Mouse (Mus musculus) intestine, embryonic 15.5 days (tissue): Measurements from ENCODE around the gene Wrb. TPM values are rescaled to one million over a fixed set of nuclear protein-coding genes. Genes with fewer than 3 reads are reported as not detected.
A peak's percentile ranks its signal among the peaks of the same experiment; 100 is the strongest.
"Not testable (repeated sequence)": the region's sequence is repeated elsewhere in the genome, so short reads cannot be mapped to it uniquely, and the experiment has no call there.

Experiments
- ATAC-seq: fragments of 200-750 bp; cut with Nextera tagmentation; 2 replicates; pipeline ENCODE4 v1.8.0; 2017; ENCODE audit warnings: moderate TSS enrichment, moderate library complexity
- H3K27ac ChIP-seq: fragments of 300-500 bp; sonication (generic); 2 replicates; pipeline ENCODE4 v1.5.1; 2015; ENCODE audit warnings: mild to moderate bottlenecking, inconsistent platforms
- H3K27me3 ChIP-seq: fragments of 300-500 bp; sonication (generic); replicated peaks from 2 replicates; pipeline ENCODE4 v1.6.1; 2015; ENCODE audit warnings: inconsistent platforms
- H3K36me3 ChIP-seq: fragments of 300-500 bp; sonication (generic); 2 replicates; pipeline ENCODE4 v1.6.1; 2015; ENCODE audit warnings: inconsistent platforms
- H3K4me1 ChIP-seq: fragments of 300-500 bp; sonication (generic); replicated peaks from 2 replicates; pipeline ENCODE4 v1.6.1; 2015; ENCODE audit warnings: inconsistent platforms
- H3K4me2 ChIP-seq: fragments of 300-500 bp; sonication (generic); replicated peaks from 2 replicates; pipeline ENCODE4 v1.6.1; 2015; ENCODE audit warnings: mild to moderate bottlenecking, inconsistent platforms
- H3K4me3 ChIP-seq: fragments of 300-500 bp; sonication (generic); replicated peaks from 2 replicates; pipeline ENCODE4 v1.5.1; 2015; ENCODE audit warnings: inconsistent platforms
- H3K9ac ChIP-seq: fragments of 300-500 bp; sonication (generic); 2 replicates; pipeline ENCODE4 v1.6.1; 2015; ENCODE audit warnings: inconsistent platforms
- H3K9me3 ChIP-seq: fragments of 300-500 bp; sonication (generic); 2 replicates; pipeline ENCODE4 v1.6.1; 2016; ENCODE audit warnings: inconsistent platforms
- WGBS: fragments of 180-500 bp; shearing (Covaris S2); methylation state at CpG from one replicate; pipeline ENCODE4 v1.1.7; 2015; 5-methylcytosine and 5-hydroxymethylcytosine counted together
- polyA plus RNA-seq: library from polyadenylated mRNA; unstranded; fragments of >200 nt; fragmentation: Nextera tagmentation; extraction: Ambion mirVana; gene quantifications from 2 replicates; pipeline ENCODE4 v1.2.1, GENCODE M21; 2015

Wrb gene
- 56.4 and 61.6 TPM in 2 replicates for polyA plus RNA-seq

GRCm38 (mm10) chr16:96145110-96145800, at the start of gene Wrb:
Gene Wrb, plus strand, starts transcription at chr16:96145407.
- H3K4me3 ChIP-seq = peak within 1 kb of the TSS; percentile 69
- no peaks in the 10 kb centered on the region for H3K36me3 ChIP-seq
- no peaks in the 10 kb centered on the region for H3K27me3 ChIP-seq
- peak; percentile 98 for ATAC-seq
- H3K4me1 ChIP-seq = peaks cover 15% of the 10 kb centered on the region; the same call in 1 of the 2 replicates
- H3K9me3 ChIP-seq = no peaks in the 10 kb centered on the region
- under 1% methylated on average over 68 of the region's 68 CpGs for WGBS
- peak within 1 kb of the TSS; percentile 13 for H3K27ac ChIP-seq
- H3K4me2 ChIP-seq = peak within 1 kb of the TSS; percentile 62
- H3K9ac ChIP-seq = peak within 1 kb of the TSS; percentile 49

GRCm38 (mm10) chr16:96095966-96096365, 49.2 kb upstream of the Wrb start:
- ATAC-seq = no peak
- no peaks in the 10 kb centered on the region for H3K4me1 ChIP-seq
- no peak overlapping the region for H3K9ac ChIP-seq
- WGBS = 85% methylated on average over 5 of the region's 5 CpGs
- H3K27me3 ChIP-seq = no peaks in the 10 kb centered on the region
- no peak overlapping the region for H3K4me2 ChIP-seq
- no peak overlapping the region for H3K4me3 ChIP-seq
- no peak overlapping the region for H3K27ac ChIP-seq
- H3K9me3 ChIP-seq = no peaks in the 10 kb centered on the region
- no peaks in the 10 kb centered on the region for H3K36me3 ChIP-seq

- not testable (repeated sequence) for H3K9ac ChIP-seq, ATAC-seq, H3K27ac ChIP-seq, H3K4me3 ChIP-seq, H3K9me3 ChIP-seq, H3K4me2 ChIP-seq, H3K27me3 ChIP-seq, H3K36me3 ChIP-seq, H3K4me1 ChIP-seq
Observed at GRCm38 (mm10) chr16:96097811-96098210, 47.4 kb upstream of the Wrb start.

GRCm38 (mm10) chr16:96103036-96103435, 42.2 kb upstream of the Wrb start:
- H3K27ac ChIP-seq = no peak overlapping the region
- H3K9ac ChIP-seq = no peak overlapping the region
- no peaks in the 10 kb centered on the region for H3K27me3 ChIP-seq
- H3K9me3 ChIP-seq = no peaks in the 10 kb centered on the region
- no peaks in the 10 kb centered on the region for H3K36me3 ChIP-seq
- no peak overlapping the region for H3K4me3 ChIP-seq
- ATAC-seq = no peak
- H3K4me2 ChIP-seq = no peak overlapping the region
- 45% methylated on average over 2 of the region's 2 CpGs for WGBS
- H3K4me1 ChIP-seq = no peaks in the 10 kb centered on the region

GRCm38 (mm10) chr16:96109673-96110072, 35.5 kb upstream of the Wrb start:
- Histone ChIP-seq H3K4me2 (no peak overlapping the region), H3K27ac (no peak overlapping the region), H3K36me3 (no peaks in the 10 kb centered on the region), H3K4me3 (no peak overlapping the region), H3K9ac (no peak overlapping the region), H3K4me1 (no peaks in the 10 kb centered on the region), H3K27me3 (no peaks in the 10 kb centered on the region), H3K9me3 (no peaks in the 10 kb centered on the region)
- WGBS = 61% methylated on average over 4 of the region's 4 CpGs
- no peak for ATAC-seq

GRCm38 (mm10) chr16:96110655-96111345, 34.4 kb upstream of the Wrb start:
- no peaks in the 10 kb centered on the region for H3K9me3 ChIP-seq
- no peak overlapping the region for H3K4me2 ChIP-seq
- no peak for ATAC-seq
- 77% methylated on average over 5 of the region's 5 CpGs for WGBS
- no peak overlapping the region for H3K9ac ChIP-seq
- no peak overlapping the region for H3K27ac ChIP-seq
- H3K4me3 ChIP-seq = no peak overlapping the region
- H3K27me3 ChIP-seq = no peaks in the 10 kb centered on the region
- H3K4me1 ChIP-seq = no peaks in the 10 kb centered on the region
- H3K36me3 ChIP-seq = no peaks in the 10 kb centered on the region

GRCm38 (mm10) chr16:96112769-96113168, 32.4 kb upstream of the Wrb start:
- H3K36me3 ChIP-seq = no peaks in the 10 kb centered on the region
- H3K4me2 ChIP-seq = no peak overlapping the region
- no peaks in the 10 kb centered on the region for H3K4me1 ChIP-seq
- no peak for ATAC-seq
- no peak overlapping the region for H3K9ac ChIP-seq
- H3K9me3 ChIP-seq = no peaks in the 10 kb centered on the region
- no peak overlapping the region for H3K4me3 ChIP-seq
- no peaks in the 10 kb centered on the region for H3K27me3 ChIP-seq
- 60% methylated on average over 2 of the region's 2 CpGs for WGBS
- no peak overlapping the region for H3K27ac ChIP-seq

GRCm38 (mm10) chr16:96114729-96115128, 30.5 kb upstream of the Wrb start:
- no peak overlapping the region for H3K4me2 ChIP-seq
- H3K27me3 ChIP-seq = no peaks in the 10 kb centered on the region
- H3K9ac ChIP-seq = no peak overlapping the region
- H3K4me1 ChIP-seq = no peaks in the 10 kb centered on the region
- H3K27ac ChIP-seq = no peak overlapping the region
- no peak overlapping the region for H3K4me3 ChIP-seq
- H3K9me3 ChIP-seq = no peaks in the 10 kb centered on the region
- 51% methylated on average over 4 of the region's 4 CpGs for WGBS
- no peak for ATAC-seq
- no peaks in the 10 kb centered on the region for H3K36me3 ChIP-seq

GRCm38 (mm10) chr16:96120022-96120623, 25.1 kb upstream of the Wrb start:
- Histone ChIP-seq H3K4me2 (no peak overlapping the region), H3K9me3 (no peaks in the 10 kb centered on the region), H3K4me3 (no peak overlapping the region), H3K27ac (no peak overlapping the region), H3K36me3 (peaks cover 19% of the 10 kb centered on the region), H3K9ac (no peak overlapping the region), H3K4me1 (no peaks in the 10 kb centered on the region), H3K27me3 (no peaks in the 10 kb centered on the region)
- ATAC-seq = peak; percentile 45; the same call in 1 of the 2 replicates
- WGBS = 57% methylated on average over 4 of the region's 4 CpGs

GRCm38 (mm10) chr16:96126684-96127171, 18.5 kb upstream of the Wrb start:
- WGBS = 2% methylated on average over 19 of the region's 19 CpGs
- no peaks in the 10 kb centered on the region for H3K9me3 ChIP-seq

GRCm38 (mm10) chr16:96127288-96127656, 17.9 kb upstream of the Wrb start:
- peak; percentile 71 for ATAC-seq
- under 1% methylated on average over 47 of the region's 52 CpGs for WGBS
- Histone ChIP-seq H3K4me2 (peak overlapping the region; percentile 71), H3K4me1 (peaks cover 16% of the 10 kb centered on the region), H3K9me3 (no peaks in the 10 kb centered on the region), H3K4me3 (peak overlapping the region; percentile 92), H3K36me3 (peaks cover 17% of the 10 kb centered on the region), H3K9ac (peak overlapping the region; percentile 93), H3K27me3 (no peaks in the 10 kb centered on the region), H3K27ac (peak overlapping the region; percentile 94)

More at GRCm38 (mm10) chr16:96126684-96127171, 18.5 kb upstream of the Wrb start:
- peaks cover 17% of the 10 kb centered on the region for H3K36me3 ChIP-seq
- no peak for ATAC-seq
- peak overlapping the region; percentile 94 for H3K27ac ChIP-seq
- peak overlapping the region; percentile 92 for H3K4me3 ChIP-seq
- H3K27me3 ChIP-seq = no peaks in the 10 kb centered on the region
- peak overlapping the region; percentile 93 for H3K9ac ChIP-seq
- peaks cover 16% of the 10 kb centered on the region for H3K4me1 ChIP-seq
- peak overlapping the region; percentile 71 for H3K4me2 ChIP-seq

GRCm38 (mm10) chr16:96127657-96128344, 17.4 kb upstream of the Wrb start, which contains the start of gene Hmgn1:
Gene Hmgn1, minus strand, starts transcription at chr16:96127729.
- peak within 1 kb of the TSS; percentile 93 for H3K9ac ChIP-seq
- peak; percentile 98 for ATAC-seq
- no peaks in the 10 kb centered on the region for H3K27me3 ChIP-seq
- no peaks in the 10 kb centered on the region for H3K9me3 ChIP-seq
- H3K4me3 ChIP-seq = peak within 1 kb of the TSS; percentile 92
- H3K36me3 ChIP-seq = peaks cover 12% of the 10 kb centered on the region
- H3K27ac ChIP-seq = peak within 1 kb of the TSS; percentile 94
- H3K4me1 ChIP-seq = peaks cover 16% of the 10 kb centered on the region
- WGBS = under 1% methylated on average over 56 of the region's 72 CpGs
- peak within 1 kb of the TSS; percentile 71 for H3K4me2 ChIP-seq
